Mouse (Mus musculus) MEL (cell line): ENCODE data around the gene Olfr1218.

Source experiments
- CTCF ChIP-seq, 3 experiments: IDR thresholded peaks in 2 of 3; conservative IDR thresholded peaks in 1 of 3; 2 replicates each; pipeline ENCODE4 v1.5.1; 2011 to 2012; ENCODE audit warnings: low read length in 3 of 3, low read depth in 2 of 3, mild to moderate bottlenecking in 2 of 3, improper control_type of control experiment in 1 of 3, inconsistent platforms in 1 of 3, mixed read lengths in 1 of 3, moderate library complexity in 1 of 3; ENCODE audit not compliant: control insufficient read depth in 1 of 3, insufficient read depth in 1 of 3, poor library complexity in 1 of 3, severe bottlenecking in 1 of 3
- ELF1 ChIP-seq: IDR thresholded peaks from 2 replicates; pipeline ENCODE4 v1.6.1; 2014; ENCODE audit warnings: low read depth, mild to moderate bottlenecking, inconsistent platforms, low read length, improper control_type of control experiment, moderate library complexity
- EP300 ChIP-seq, 2 experiments: IDR thresholded peaks; 2 replicates each; pipeline ENCODE4 v1.6.1; 2011; ENCODE audit warnings: improper control_type of control experiment in 2 of 2, low read length in 2 of 2, low read depth in 1 of 2, mild to moderate bottlenecking in 1 of 2
- NELFE ChIP-seq: IDR thresholded peaks from 2 replicates; pipeline ENCODE4 v1.6.1; 2011; ENCODE audit warnings: low read depth, low read length, improper control_type of control experiment
- POLR2A ChIP-seq, 2 experiments: IDR thresholded peaks; 2 replicates each; pipeline ENCODE4 v1.6.1; 2011 to 2012; ENCODE audit warnings: low read length in 2 of 2, mild to moderate bottlenecking in 2 of 2, control low read depth in 1 of 2, improper control_type of control experiment in 1 of 2, low read depth in 1 of 2, moderate library complexity in 1 of 2; ENCODE audit not compliant: control insufficient read depth in 1 of 2, insufficient read depth in 1 of 2, poor library complexity in 1 of 2
- TAL1 ChIP-seq: IDR thresholded peaks from 2 replicates; pipeline ENCODE4 v1.6.1; 2012; ENCODE audit warnings: mild to moderate bottlenecking, inconsistent platforms, low read length, moderate library complexity, mixed read lengths
- ZC3H11A ChIP-seq: IDR thresholded peaks from 2 replicates; pipeline ENCODE4 v1.6.1; 2012; ENCODE audit warnings: low read depth, mild to moderate bottlenecking, inconsistent platforms, low read length, improper control_type of control experiment
- ZNF384 ChIP-seq: IDR thresholded peaks from 2 replicates; pipeline ENCODE4 v1.6.1; 2012; ENCODE audit warnings: low read depth, mild to moderate bottlenecking, inconsistent platforms, low read length, improper control_type of control experiment

GRCm38 (mm10) chr2:89031965-89032364, 29.0 kb downstream of the Olfr1218 start, which contains the start of gene Olfr1217:
- TF ChIP-seq ELF1 (no peak), EP300 (IDR thresholded peaks at IDR 0.05; ENCODE audit: low read depth in 1 of 2, low read length in 2 of 2) (no peak), CTCF (IDR thresholded peaks at IDR 0.05 in 2 of 3, conservative IDR thresholded peaks at IDR 0.05 in 1 of 3; ENCODE audit: control insufficient read depth in 1 of 3, insufficient read depth in 1 of 3, low read depth in 2 of 3, low read length in 3 of 3, poor library complexity in 1 of 3, severe bottlenecking in 1 of 3) (no peak), POLR2A (IDR thresholded peaks at IDR 0.05; ENCODE audit: control insufficient read depth in 1 of 2, insufficient read depth in 1 of 2, low read depth in 1 of 2, low read length in 2 of 2, poor library complexity in 1 of 2) (no peak), ZNF384 (no peak), TAL1 (no peak), NELFE (no peak), ZC3H11A (no peak)
